Mouse (Mus musculus): ENCODE data around the gene Bcas1. TPM values are rescaled to one million over a fixed set of nuclear protein-coding genes. Genes with fewer than 3 reads are reported as not detected.

The Bcas1 gene
- polyA plus RNA-seq, 1 experiment from 2014 or later: 2.5 TPM

DNA sequence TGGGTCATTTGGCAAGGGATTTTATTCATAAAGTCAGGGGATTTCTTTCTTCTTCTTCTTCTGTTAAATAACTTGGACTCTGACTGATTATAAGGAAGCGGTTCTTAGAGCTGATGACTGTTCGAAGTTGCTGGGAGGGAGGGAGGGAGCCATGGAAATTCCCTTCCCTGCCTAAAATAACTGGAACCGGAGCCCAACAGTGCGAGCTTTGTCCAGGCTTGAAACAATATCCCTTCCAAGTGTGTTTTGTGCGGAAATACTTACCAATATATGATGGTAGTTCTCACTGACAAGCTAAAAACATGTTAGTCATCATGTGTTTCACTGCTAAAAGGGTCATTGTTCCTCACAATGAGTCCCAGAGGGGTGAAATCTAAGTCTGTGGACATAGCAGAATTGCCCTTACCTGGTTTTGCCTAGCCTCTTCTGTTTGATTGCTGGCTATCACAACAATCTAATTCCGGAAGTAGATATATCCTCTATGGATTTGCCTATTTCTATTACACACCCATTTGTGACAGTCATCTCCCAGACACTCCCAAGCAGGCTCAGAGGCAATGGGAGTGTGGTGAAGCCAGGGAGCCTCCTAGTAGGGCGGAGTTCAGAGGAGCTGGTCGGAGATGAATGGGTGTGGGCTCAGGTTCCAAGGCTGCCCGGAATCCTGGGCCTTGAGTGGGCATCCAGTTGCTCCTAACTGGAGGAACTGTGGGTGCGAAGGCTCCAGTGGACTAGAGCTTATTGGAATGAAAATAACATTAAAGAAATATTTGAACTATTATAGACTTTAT is 119.4 kb downstream of the Bcas1 start:
- Histone ChIP-seq H3K4me3 (ENCODE audit: low read depth, low read length) (no peak overlapping the region), H3K9ac (ENCODE audit: low read depth, low read length) (no peak overlapping the region), H3K36me3 (ENCODE audit: control insufficient read depth, insufficient read depth, low read length) (no peaks in the 10 kb centered on the region), H3K4me1 (ENCODE audit: control insufficient read depth, insufficient read depth, low read length) (peaks cover 7% of the 10 kb centered on the region; the same call in 1 of the 2 replicates), H3K27me3 (replicated peaks; ENCODE audit: control insufficient read depth, insufficient read depth, low read length) (no peaks in the 10 kb centered on the region), H3K27ac (replicated peaks; ENCODE audit: low read depth, low read length) (peak overlapping the region; percentile 76), H3K4me2 (ENCODE audit: low read depth, low read length) (no peak overlapping the region; the same call in 1 of the 2 replicates), H3K9me3 (ENCODE audit: control insufficient read depth, low read length) (no peaks in the 10 kb centered on the region)
- WGBS: 20% methylated on average over 10 of the region's 10 CpGs
- DNase-seq (ENCODE audit: low spot score) (peak; percentile 66), ATAC-seq (ENCODE audit: low read depth) (peak; percentile 55)

DNA sequence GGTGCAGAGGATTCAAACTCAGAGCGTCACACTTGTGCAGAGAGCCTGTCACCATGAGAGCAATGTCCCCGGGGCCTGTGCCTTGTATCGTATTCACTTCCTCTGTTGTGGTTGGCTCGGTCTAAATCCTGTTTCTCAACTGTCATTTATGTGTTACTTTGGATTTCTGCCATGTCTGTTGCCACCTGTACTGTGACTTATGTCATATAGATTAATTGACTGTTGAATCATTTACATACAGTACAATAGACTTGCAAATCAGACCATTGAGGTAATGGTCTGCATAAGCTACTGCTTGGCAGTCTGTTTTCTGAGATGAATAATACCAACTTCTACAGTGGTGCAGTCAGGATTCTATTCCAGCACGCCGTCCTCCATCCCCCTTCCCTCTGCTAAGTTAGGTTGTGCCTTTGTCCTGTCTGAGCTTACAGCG is 120.0 kb downstream of the Bcas1 start:
- Histone ChIP-seq H3K4me1 (ENCODE audit: control insufficient read depth, insufficient read depth, low read length) (peaks cover 7% of the 10 kb centered on the region; the same call in 1 of the 2 replicates), H3K4me3 (ENCODE audit: low read depth, low read length) (no peak overlapping the region), H3K9me3 (ENCODE audit: control insufficient read depth, low read length) (no peaks in the 10 kb centered on the region), H3K36me3 (ENCODE audit: control insufficient read depth, insufficient read depth, low read length) (no peaks in the 10 kb centered on the region), H3K9ac (ENCODE audit: low read depth, low read length) (no peak overlapping the region), H3K4me2 (ENCODE audit: low read depth, low read length) (no peak overlapping the region; the same call in 1 of the 2 replicates), H3K27me3 (replicated peaks; ENCODE audit: control insufficient read depth, insufficient read depth, low read length) (no peaks in the 10 kb centered on the region), H3K27ac (replicated peaks; ENCODE audit: low read depth, low read length) (peak overlapping the region; percentile 76)
- DNase-seq (ENCODE audit: low spot score) (peak; percentile 73), ATAC-seq (ENCODE audit: low read depth) (0 out of 2 replicates have a peak, but pooled peaks have one; percentile 26)
- WGBS: 30% methylated on average over 7 of the region's 7 CpGs

DNA sequence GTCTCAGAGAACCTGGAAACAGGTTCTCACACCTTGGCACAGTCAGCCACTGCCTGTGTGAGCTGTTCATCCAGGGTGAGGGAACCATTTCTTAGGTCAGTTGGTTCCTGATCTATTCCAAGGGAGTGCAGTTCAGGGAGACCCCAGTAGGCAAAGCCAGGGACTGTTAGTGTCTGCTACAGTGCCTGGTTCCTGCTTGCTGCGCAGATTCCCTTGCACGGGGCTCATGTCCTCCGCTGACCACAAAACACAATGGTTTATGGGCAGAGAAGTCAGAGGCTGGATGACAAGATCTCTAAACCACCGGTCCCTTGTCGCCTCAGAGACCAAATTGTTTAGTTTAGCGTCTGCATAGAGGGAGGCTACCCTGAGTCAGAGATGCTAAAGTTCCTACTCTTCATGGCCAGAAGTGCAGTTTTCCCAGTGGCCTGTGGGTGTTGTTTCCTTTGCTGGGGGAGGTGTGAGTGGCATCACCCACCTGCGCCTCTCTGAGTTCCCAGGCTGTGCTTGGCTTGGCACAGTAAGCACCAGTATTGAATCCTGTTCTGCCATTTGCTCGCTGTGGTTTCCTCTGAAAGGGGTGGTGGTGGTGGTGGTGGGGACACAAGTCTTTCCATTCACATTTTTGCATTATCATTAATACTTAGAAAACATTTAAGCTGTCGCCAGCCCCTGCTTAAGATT is 120.9 kb downstream of the Bcas1 start:
- 85% methylated on average over 9 of the region's 9 CpGs for WGBS
- peaks cover 7% of the 10 kb centered on the region; the same call in 1 of the 2 replicates for H3K4me1 ChIP-seq (ENCODE audit: control insufficient read depth, insufficient read depth, low read length)
- no peaks in the 10 kb centered on the region for H3K36me3 ChIP-seq (ENCODE audit: control insufficient read depth, insufficient read depth, low read length)
- H3K27ac ChIP-seq (replicated peaks; ENCODE audit: low read depth, low read length): peak overlapping the region; percentile 76
- no peak overlapping the region for H3K4me2 ChIP-seq (ENCODE audit: low read depth, low read length)
- H3K27me3 ChIP-seq (replicated peaks; ENCODE audit: control insufficient read depth, insufficient read depth, low read length): no peaks in the 10 kb centered on the region
- no peak for DNase-seq (ENCODE audit: low spot score)
- H3K9me3 ChIP-seq (ENCODE audit: control insufficient read depth, low read length): no peaks in the 10 kb centered on the region
- H3K4me3 ChIP-seq (ENCODE audit: low read depth, low read length): no peak overlapping the region
- ATAC-seq (ENCODE audit: low read depth): no peak
- H3K9ac ChIP-seq (ENCODE audit: low read depth, low read length): no peak overlapping the region

DNA sequence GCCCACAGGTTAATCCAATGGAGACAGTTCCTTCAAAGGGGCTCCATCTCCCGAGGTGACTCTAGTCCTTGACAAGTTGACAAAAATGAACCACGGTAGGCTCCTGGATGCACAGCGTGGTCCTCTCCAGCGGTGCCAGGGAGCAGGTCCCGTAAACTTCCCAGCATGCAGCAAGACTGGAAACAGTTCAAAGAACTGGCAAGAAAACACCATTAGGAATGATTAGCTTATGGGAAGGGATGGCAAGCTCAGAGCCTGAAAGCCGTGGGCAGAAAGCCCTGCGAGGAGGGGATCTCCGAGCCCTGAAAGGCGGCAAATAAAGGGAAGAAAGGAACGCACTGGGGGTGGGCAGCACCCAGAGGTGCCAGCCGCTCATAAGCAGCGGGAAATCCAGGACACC is 122.9 kb downstream of the Bcas1 start:
- H3K4me2 ChIP-seq (ENCODE audit: low read depth, low read length): no peak overlapping the region
- no peaks in the 10 kb centered on the region for H3K36me3 ChIP-seq (ENCODE audit: control insufficient read depth, insufficient read depth, low read length)
- no peak overlapping the region for H3K4me3 ChIP-seq (ENCODE audit: low read depth, low read length)
- DNase-seq (ENCODE audit: low spot score): no peak
- H3K4me1 ChIP-seq (ENCODE audit: control insufficient read depth, insufficient read depth, low read length): peaks cover 7% of the 10 kb centered on the region; the same call in 1 of the 2 replicates
- no peaks in the 10 kb centered on the region for H3K9me3 ChIP-seq (ENCODE audit: control insufficient read depth, low read length)
- no peak overlapping the region for H3K9ac ChIP-seq (ENCODE audit: low read depth, low read length)
- no peaks in the 10 kb centered on the region for H3K27me3 ChIP-seq (replicated peaks; ENCODE audit: control insufficient read depth, insufficient read depth, low read length)
- no peak for ATAC-seq (ENCODE audit: low read depth)
- no peak overlapping the region for H3K27ac ChIP-seq (replicated peaks; ENCODE audit: low read depth, low read length)
- 78% methylated on average over 12 of the region's 12 CpGs for WGBS

DNA sequence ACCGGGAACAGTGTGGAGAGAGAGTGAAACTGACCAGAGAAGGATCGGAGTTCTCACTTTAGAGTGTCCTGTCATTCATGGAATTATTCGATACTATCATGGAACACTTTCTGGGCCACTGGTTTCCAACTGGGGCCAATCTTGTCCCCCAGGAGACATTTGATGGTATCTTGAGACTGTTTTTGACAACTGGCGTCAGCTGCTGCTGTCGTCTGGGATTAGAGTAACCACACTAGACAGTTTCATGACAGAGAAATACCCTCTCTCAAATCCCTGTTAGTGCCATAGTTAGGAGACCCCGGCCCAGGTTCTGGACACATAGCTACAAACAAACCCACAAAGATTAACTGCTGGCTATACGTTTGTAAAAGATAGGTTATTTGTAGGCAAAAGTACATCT is 124.0 kb downstream of the Bcas1 start:
- Histone ChIP-seq H3K4me2 (ENCODE audit: low read depth, low read length) (no peak overlapping the region), H3K36me3 (ENCODE audit: control insufficient read depth, insufficient read depth, low read length) (no peaks in the 10 kb centered on the region), H3K9me3 (ENCODE audit: control insufficient read depth, low read length) (no peaks in the 10 kb centered on the region), H3K9ac (ENCODE audit: low read depth, low read length) (no peak overlapping the region), H3K27ac (replicated peaks; ENCODE audit: low read depth, low read length) (no peak overlapping the region), H3K4me3 (ENCODE audit: low read depth, low read length) (no peak overlapping the region), H3K27me3 (replicated peaks; ENCODE audit: control insufficient read depth, insufficient read depth, low read length) (no peaks in the 10 kb centered on the region), H3K4me1 (ENCODE audit: control insufficient read depth, insufficient read depth, low read length) (0 out of 2 replicates have a peak, but pooled peaks cover 4% of the 10 kb centered on the region)
- 79% methylated on average over 7 of the region's 7 CpGs for WGBS
- ATAC-seq (ENCODE audit: low read depth): no peak
- DNase-seq (ENCODE audit: low spot score): no peak

DNA sequence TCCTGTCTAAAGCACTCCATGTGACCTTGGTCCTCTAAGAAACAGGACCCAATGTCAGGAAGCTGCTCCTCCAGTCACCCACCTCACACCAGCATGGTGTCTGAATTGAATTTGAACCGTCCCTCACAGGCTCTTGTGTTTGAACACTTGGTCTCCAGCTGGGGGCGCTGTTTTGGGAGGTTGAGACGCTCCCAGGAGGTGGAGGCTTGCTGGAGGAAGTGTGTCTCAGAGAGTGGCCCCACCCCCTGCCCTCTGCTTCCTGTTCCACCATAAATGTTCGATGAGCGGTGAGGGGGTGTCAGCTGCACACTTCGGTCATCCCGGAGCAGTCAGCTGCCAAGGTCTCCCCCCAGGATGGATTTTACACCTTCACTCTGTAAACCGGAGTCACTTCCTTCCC is 124.8 kb downstream of the Bcas1 start:
- H3K36me3 ChIP-seq (ENCODE audit: control insufficient read depth, insufficient read depth, low read length): no peaks in the 10 kb centered on the region
- H3K9me3 ChIP-seq (ENCODE audit: control insufficient read depth, low read length): no peaks in the 10 kb centered on the region
- no peaks in the 10 kb centered on the region for H3K27me3 ChIP-seq (replicated peaks; ENCODE audit: control insufficient read depth, insufficient read depth, low read length)
- H3K4me1 ChIP-seq (ENCODE audit: control insufficient read depth, insufficient read depth, low read length): 0 out of 2 replicates have a peak, but pooled peaks cover 4% of the 10 kb centered on the region
- no peak overlapping the region for H3K4me3 ChIP-seq (ENCODE audit: low read depth, low read length)
- H3K4me2 ChIP-seq (ENCODE audit: low read depth, low read length): no peak overlapping the region
- 87% methylated on average over 8 of the region's 8 CpGs for WGBS
- no peak overlapping the region for H3K27ac ChIP-seq (replicated peaks; ENCODE audit: low read depth, low read length)
- no peak for ATAC-seq (ENCODE audit: low read depth)
- DNase-seq (ENCODE audit: low spot score): no peak
- no peak overlapping the region for H3K9ac ChIP-seq (ENCODE audit: low read depth, low read length)

Other genes starting within 250 kb of the Bcas1 start
- gene Pfdn4, start 68.6 kb upstream of the Bcas1 start, polyA plus RNA-seq (2014; fragmentation: Nextera tagmentation; extraction: Ambion mirVana): 82.4 and 87.6 TPM in 2 replicates
- not detected in 2 replicates for gene Cyp24a1, start 69.3 kb upstream of the Bcas1 start, polyA plus RNA-seq (2014; fragmentation: Nextera tagmentation; extraction: Ambion mirVana)
- gene 4930470P17Rik, start 174.2 kb upstream of the Bcas1 start, polyA plus RNA-seq (2014; fragmentation: Nextera tagmentation; extraction: Ambion mirVana): not detected in 2 replicates